Mouse (Mus musculus) olfactory bulb, adult 2 months (tissue): Measurements from ENCODE around the gene Gm12248.

Experiments
- CTCF ChIP-seq: fragments of 200-500 bp; IDR thresholded peaks from 2 replicates; pipeline ENCODE4 v1.5.1; 2012; ENCODE audit warnings: low read depth, mild to moderate bottlenecking, low read length, moderate library complexity; ENCODE audit not compliant: insufficient read depth
- POLR2A ChIP-seq: fragments of 200-500 bp; IDR thresholded peaks from 2 replicates; pipeline ENCODE4 v1.6.1; 2012; ENCODE audit warnings: mild to moderate bottlenecking, low read depth, low read length, moderate library complexity; ENCODE audit not compliant: insufficient read depth

- TF ChIP-seq CTCF (no peak), POLR2A (no peak)
Measured at GRCm38 (mm10) chr11:58095561-58095960, 2.6 kb upstream of the Gm12248 start.
